Mouse (Mus musculus) cortical plate, adult 2 months (tissue): ENCODE measurements around the gene Mlip.

Source experiments
- CTCF ChIP-seq: fragments of 200-500 bp; IDR thresholded peaks from 2 replicates; pipeline ENCODE4 v1.5.1; 2011; ENCODE audit warnings: mild to moderate bottlenecking, control low read depth, low read length; ENCODE audit not compliant: insufficient read depth; ENCODE audit errors: extremely low read depth
- POLR2A ChIP-seq: fragments of 200-500 bp; IDR thresholded peaks from 2 replicates; pipeline ENCODE4 v1.6.1; 2011; ENCODE audit warnings: mild to moderate bottlenecking, low read length, control low read depth; ENCODE audit not compliant: insufficient read depth; ENCODE audit errors: extremely low read depth

DNA sequence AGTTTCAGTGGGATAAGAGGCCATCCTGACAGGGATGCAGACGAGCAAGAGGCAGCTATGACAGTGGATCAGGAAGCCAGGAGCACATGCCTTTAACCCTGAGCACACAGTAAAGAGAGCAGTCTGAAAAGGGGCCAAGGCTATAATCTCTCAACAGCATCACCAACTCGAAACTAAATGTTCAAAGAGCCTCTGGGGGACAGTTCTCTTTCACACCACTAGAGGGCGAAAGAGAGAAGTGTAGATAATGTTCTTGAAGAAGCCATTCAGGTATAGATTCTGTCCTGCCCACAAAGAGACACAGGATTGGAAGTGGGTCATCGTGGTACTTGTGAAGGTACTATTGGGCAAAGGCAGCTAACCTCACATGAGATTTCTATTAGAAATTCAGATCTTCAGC is 1.2 kb upstream of the Mlip start:
- TF ChIP-seq CTCF (no peak), POLR2A (no peak)
